Mouse (Mus musculus): Measurements from ENCODE around the gene Tom1.

Tom1 gene

DNA sequence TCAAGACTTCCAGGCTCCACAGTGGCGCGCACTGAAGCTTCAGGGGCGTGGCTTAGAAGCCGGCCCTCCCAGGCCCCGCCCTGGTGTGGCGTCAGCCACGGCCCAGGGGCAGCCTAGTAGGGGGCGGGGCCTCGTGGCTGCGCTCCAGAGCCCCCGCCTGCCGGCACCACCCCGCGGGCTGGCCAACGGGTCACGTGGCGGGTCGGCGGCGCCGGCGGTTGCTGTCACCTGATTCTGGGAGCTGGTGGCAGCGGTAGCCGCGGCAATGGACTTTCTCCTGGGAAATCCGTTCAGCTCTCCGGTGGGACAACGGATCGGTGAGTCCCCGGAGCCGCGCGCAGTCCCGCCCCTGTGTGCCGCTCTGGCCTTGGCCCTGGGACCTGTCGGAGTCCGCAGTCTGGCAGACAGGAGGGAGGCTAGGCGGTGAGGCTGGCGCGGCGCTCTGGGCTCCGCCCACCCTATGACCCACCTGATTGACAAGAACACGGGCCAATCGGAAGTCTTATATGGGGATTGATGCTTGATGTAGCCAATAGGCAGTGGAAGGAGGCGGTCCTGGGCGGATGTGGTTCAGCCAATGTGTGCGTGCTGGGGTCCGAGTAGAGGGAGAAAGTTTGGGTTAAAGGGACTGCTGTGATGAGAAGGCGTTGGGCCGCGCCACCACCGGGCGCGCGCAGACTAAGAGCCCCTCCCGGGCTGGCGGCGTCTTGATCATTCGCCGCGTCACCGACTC, at the start of gene Tom1:
Gene Tom1, plus strand, starts transcription at position 195 of the 733 bp plus-strand sequence.
- DNase-seq (ENCODE audit: low spot score), result peak; percentile 96

DNA sequence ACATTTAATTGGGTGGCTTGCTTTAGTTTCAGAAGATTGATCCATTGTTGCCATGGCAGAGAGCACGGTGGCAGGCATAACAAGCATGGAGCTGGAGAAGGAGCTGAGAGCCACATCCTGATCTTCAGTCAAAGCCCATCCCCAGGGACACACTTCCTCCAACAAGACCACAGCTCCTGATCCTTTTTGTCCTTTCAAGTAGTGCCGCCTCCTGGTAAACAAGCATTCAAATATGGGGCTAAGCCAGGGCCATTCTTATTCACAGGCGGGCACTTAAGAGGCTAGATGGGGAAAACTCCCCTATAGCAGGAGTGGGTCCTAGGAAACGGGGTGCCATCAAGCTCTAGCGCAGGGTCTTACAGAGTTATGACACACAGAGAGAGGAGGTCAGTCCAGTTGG, 46.1 kb upstream of the Tom1 start:
- no peak for DNase-seq (ENCODE audit: low spot score)

DNA sequence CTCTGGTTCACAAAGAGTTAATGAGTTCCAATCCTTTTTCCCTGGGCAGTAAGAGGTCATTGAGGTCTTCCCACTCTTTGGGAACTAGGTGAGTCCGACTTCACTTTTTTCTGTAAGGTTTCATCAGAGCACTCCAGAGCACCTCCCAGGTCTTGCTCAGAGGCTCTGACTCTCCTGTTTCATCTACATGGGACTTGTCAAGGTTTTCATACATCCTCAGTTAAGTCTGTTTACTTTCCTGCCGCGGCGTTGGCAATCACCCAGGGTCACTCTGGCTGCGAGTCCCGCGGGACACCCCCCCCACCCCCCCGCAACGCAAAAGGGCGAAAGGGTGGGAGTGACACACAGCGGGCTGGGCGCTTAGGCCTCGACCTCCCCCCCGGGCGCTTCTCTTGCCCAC, 43.5 kb upstream of the Tom1 start:
- DNase-seq (ENCODE audit: low spot score), result peak; percentile 61

DNA sequence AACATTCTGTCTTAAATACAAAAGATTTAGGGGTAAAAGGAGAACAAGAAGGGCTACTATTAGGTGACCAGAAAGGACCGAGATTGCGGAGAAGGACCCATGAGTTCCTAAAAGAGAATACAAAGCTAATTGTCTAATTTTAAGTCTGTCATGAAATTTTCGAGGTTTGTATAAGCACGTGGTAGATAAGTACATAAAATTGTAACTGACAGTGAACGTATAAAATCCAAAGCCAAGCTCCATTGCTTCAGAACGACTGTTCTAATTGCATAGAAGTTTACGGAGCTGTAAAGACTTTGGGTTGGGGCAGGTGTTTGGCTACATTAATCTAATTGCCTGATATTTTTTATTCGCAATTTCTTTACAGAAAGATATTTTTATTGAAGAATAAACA, 40.4 kb upstream of the Tom1 start, which contains the start of gene Hmgxb4:
Gene Hmgxb4, plus strand, starts transcription at position 276 of the 394 bp plus-strand sequence.
- DNase-seq (ENCODE audit: low spot score), result no peak

DNA sequence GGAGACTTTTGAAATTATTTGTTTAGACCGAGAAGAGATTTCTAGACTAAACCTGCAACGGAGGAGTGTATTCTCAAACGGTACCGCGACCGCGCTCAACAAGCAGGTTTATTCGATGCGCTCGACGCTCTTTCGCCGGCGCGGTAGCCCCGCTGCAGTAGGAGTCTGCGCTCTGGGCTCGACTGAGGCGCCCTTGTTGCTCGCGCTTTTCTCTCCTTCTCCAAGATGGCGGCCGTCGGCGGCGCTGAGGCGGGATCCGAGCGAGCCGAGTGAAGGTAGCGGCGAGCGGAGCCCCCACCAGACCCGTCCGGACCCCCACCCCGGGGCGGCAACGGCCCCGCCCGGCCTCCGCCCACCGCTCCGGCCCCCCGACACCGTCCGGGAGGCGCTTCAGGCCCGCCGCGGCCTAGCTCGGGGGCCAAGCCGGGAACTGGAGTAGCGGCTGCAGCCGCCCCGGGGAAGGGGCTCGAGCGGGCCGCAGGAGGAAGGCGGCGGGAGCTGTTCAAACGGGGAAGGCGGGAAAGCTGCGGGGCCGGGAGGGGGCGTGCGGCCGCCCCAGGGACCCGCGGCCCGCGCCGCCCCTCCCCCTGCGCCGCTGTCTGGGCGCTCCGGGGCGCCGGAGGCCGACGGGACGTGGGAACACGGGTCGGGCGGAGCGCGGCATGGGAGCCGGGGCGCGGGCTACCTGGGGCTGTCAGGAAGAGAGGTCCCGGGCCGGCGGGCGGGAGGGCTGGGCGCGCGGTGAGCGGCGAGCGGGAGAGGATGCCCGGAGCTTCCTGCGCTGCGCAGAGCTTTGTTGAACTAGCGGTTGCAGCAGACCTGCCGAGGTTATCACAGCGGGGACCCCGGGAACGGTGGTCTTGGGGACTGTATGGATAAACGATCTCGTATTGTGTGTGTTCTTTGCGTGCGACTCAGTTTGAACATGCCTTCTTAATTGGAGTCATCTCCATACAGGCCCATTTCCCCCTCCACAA, 39.7 kb upstream of the Tom1 start:
- peak; percentile 83 for DNase-seq (ENCODE audit: low spot score)

DNA sequence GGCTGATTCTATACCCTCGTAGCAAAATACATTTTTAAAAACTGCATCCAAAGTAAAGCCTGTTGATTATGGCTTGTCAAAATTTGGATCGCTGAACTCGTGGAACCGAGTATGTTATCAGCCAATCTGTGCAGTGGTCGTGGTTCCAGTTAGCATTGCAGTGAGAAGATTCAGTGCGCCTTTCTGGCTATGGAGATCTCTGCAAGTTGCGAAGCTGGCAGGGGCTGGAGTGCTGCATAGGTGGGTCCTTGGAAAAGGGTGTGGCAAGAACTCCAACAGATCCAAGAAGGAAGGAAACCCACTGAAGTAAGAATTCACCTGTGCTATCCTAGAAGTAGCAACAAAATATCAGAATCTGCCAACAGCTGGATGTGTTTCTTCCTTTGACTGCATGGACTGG, 39.0 kb upstream of the Tom1 start:
- no peak for DNase-seq (ENCODE audit: low spot score)

DNA sequence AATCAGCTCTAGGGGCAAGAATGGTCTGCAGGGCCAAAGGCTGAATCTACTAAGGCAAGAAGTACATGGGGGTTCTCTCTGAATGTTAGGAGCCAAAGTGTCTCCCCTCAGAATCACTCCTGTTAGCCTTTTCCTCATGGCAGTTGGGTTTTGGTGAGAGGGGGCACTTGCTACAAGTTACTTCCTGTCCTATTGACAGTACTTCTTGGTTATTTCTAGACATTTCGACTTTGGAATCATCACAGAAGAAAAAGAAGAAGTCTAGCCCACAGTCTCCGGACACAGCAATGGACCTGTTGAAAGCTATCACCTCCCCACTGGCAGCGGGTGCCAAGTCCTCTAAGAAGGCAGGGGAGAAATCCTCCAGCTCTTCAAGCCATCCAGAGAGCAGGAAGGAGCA, 33.1 kb upstream of the Tom1 start:
- no peak for DNase-seq (ENCODE audit: low spot score)

DNA sequence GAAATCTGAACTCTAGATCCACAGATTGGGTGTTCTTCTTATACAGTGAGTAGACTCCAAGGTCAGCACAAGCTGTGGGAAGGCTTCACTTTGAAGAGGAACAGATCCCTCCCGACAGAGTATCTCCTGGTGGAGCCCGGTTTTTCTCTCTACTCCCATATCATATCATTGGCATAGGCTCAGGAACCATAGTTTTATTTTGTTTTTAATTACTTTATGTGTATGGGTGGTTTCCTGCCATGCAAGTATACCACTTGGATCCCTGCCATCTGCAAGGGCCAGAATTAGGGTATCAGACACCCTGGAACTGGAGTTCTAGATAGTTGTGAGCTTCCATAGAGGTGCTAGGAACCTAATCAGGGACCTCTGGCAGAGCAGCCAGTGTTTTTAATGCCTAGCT, 24.7 kb upstream of the Tom1 start:
- no peak for DNase-seq (ENCODE audit: low spot score)

DNA sequence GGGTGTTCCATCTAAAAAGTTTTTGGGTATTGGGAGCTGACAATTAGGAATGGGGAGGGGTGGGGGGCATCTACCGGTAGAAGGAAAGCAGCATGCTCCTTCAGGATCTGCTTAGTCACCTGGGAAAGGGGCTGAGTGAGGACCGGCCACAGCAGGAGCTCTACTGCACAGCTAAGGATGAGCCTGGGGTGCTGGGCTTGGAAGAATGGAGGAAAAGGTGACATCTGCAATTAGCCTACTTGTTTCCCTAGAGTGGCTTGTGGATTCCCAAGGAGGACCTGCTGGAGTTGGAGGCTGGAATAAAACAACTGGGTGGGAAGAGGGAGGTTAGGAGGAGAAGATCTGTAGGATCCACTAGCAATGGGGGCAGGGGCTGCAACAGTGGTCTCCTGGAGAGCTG, 19.9 kb upstream of the Tom1 start:
- DNase-seq (ENCODE audit: low spot score), result no peak

DNA sequence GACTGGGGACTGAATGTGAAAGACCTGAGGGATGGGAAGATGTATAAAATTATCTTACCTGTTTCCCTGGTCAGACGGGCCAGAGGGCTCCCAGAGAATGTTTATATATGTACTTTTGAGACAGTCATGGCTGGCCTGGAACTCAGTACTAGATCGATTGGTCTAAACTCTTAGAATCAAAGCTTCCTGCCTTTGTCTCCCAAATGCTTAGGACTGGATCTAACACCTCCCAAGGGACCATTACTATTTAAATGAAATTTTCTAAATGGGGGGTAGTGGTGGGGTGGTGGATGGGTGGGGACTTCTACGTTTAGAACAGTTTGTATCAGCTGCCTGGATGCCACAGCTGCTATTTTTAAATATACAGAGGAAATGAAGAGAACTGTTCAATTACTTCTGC, 19.5 kb upstream of the Tom1 start:
- DNase-seq (ENCODE audit: low spot score), result no peak

DNA sequence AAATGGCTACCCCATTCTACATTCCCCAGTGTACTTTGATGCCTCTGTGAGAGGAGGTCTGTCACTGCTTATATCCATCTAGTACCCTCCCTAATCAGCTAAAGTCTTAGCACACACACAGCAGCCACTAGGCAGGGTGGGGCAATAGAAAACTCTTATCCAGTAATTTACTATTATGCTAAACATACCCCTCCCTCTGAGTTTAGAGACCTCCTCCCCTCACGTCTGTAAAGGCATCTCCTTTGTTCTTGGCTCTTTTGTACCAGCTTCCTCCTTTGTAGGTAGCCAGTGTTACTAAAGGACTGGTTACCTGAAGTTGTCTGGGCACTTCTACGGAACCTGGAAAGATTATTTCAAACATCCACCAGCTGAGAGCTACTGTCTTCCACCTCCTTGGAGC, 17.5 kb upstream of the Tom1 start:
- DNase-seq (ENCODE audit: low spot score), result no peak

DNA sequence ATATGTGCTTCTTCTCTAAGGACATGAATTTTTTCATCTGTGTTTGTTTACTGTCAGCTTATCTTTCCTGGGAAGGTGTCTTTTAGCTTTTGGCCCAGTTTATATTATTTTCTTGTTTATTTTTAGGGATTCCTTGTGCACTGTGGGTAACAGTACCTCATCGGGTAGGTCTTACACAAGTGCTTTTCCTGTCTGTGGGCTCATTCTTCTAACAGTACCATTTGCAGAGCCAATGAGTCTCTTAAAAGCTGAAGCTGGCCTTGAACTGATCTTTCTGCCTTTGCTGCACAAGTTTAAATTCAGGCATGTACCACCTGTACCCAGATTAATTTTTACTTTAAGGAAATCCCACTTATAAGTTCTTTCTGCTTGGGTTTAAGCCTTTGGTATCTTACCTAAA, 17.1 kb upstream of the Tom1 start:
- no peak for DNase-seq (ENCODE audit: low spot score)

DNA sequence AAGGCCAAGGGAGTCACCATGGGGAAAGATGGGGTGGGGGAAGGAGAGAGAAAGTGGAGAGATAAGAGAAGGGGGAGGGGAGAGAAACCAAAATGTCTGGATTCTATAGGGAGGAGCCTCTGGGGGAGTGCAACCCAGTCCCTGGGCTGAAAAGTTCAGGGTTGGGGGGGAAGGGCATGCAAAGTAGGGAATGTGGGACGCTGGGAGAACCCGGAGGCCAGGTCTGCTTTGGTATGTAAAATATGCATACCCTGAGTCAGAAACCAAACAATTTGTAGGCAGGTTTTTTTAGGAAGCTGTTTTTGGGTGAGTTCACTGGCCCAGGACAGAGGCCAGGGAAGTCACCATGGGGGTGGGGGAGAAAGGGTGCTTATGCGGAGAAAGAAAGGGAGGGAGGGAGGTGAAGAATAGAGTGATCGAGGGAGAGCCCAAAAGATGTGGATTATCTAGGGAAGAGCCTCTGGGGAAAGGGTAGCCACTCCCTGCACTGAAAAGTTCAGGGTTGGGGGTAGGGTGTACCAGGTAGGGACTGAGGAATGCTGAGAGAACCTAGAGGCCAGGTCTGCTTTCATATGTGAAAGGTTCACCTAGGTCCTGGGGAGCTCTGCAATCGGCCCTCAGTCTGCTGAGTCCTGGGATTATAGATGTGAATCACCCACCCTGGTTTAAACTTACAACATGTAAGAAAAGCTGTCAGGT, 15.1 kb upstream of the Tom1 start:
- DNase-seq (ENCODE audit: low spot score), result no peak

DNA sequence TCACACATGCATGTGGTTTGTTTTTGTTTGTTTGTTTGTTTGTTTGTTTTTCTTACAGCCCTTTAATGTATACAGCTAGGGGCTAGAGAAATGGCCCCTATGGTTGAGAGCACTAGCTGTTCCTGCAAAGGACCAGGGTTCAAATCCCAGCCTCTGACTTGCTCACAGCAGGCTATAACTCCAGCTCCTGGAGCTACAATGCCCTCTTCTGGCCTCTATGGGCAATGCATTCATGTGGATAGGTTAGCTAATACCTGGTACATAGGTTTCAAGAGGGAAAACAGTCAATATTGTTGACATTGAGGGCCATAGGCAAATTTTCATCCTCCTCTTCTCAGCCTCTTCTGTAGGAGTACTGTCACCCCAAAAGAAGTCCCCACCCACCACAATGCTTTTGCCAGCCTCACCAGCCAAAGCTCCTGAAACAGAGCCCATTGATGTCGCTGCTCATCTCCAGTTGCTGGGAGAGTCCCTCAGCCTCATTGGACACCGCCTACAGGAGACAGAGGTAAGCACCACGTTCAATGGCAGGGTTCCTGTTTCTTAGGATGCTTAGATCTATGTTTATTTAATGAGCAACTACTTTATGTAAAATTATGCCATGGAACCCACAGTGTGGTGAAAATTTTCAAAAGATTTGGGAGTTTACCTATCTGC, 9.7 kb upstream of the Tom1 start:
- no peak for DNase-seq (ENCODE audit: low spot score)

DNA sequence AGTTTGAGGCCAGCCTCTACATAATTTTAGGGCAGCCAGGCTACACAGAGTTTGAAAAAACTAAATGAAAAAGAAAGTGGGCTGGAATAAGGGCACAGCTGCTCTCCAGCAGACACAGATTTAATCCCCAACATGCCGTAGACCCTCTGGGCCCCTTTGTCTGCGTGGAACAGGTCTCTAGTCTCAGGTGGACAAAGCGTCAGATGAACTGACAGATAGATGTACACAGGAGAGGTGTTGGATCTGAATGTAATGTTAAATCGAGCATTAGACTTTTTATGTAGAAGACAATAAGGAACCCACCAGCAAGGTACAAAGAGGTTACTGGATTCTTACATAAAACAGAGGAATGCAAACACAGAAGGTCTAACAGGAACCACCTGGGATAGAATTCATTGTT, 7.7 kb upstream of the Tom1 start:
- DNase-seq (ENCODE audit: low spot score), result no peak

DNA sequence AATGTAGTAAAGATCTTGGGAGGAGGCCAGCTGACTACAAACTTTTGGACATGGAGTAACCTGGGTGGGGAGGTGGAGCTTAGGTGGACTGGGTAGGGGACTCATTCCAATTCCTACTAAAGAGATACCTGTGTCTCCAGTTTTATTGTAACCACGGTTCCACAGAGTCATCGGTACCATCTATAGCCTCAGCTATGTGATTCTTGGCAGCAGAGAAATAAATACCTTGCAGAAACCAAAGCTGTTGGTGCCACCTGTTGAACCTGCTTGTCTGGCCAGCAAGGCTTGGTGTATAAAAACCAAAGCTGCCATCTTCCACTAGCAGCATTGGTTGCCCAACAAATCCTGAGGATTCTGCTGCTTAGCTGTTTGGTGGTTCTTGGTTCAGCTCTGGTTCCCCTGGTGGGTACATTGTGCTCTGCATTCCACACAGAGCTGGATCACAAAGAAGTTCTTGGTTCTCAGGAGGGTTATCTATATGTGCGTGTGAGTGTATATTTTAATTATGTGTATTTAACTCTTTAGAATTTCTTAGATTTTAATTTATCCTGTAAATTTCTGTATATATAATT, 3.0 kb upstream of the Tom1 start:
- DNase-seq (ENCODE audit: low spot score), result no peak

DNA sequence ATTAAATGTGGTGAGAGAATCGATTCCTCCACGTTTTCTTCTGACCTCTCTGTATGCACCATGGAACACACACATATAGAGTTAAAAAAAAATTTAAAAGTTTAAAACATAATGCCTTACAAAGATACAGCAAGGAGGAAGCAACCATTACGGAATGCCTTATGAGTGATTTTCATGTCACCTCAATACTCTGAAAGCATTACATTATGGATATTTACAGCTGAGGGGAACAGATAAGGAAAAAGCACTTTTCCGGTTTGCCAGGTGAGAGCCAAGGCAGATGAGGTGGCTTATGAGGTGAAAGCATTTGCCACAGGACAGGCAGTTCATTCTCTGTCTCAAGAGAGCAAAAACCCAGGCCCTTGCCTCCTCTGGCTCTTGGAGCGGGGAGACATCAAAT, 544 bp upstream of the Tom1 start:
- DNase-seq (ENCODE audit: low spot score), result no peak

DNA sequence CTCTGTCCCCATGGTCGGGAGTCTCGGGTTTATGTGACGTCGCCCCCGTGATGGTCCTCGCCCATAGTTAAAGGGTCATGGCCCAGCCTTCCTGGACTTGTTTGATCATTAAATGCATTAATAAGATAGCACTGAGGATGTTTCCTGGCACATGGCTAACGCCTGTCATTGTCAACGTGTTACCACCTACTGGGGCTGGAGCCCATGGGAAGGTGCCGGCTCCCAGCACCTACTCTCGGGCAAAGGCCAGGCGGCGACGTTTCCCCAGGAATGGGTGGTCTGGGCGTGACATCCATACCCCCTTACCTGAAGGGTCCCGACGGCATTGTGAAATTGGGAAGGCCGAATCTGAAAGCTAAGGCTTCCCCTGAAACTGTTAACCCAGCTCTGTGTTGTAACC, 780 bp downstream of the Tom1 start:
- DNase-seq (ENCODE audit: low spot score), result no peak

DNA sequence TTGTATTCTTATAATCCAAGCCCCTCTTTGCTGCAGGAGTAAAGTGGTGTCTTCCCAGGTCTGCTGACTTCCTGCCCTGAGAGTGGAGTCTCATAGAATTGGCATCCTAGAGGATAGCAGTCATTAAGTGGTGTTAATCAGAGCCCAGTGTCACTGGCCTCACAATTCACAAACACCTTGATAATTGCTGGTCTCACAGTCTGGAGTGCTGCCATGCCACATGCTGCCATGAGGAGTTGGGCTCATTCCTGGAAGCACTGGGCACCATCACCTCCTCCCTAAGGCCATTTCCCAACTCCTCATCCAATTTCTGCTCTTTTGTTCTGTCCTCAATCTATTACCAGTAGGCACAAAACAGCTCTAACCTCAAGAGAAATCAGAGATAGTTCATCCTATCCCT, 2.1 kb downstream of the Tom1 start:
- no peak for DNase-seq (ENCODE audit: low spot score)

DNA sequence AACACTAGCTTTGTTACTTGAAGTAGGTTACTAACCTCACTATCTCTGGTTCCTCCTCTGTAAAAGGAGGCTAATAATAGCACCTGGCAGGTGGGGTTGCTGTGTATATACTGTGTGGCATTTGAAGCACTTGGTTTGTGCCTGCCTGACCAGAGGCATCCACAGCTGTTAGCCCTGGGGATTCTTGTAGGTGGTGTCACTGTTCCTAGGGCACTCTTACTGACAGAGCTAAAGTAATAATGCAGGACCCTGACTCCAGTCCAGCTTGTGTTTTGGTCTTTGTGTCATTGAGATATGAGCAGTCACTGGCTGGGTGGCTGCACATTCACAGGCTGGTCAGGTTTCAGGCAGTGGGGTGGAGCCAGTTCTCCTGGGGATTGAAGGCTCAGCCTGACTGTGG, 5.0 kb downstream of the Tom1 start:
- DNase-seq (ENCODE audit: low spot score), result no peak

DNA sequence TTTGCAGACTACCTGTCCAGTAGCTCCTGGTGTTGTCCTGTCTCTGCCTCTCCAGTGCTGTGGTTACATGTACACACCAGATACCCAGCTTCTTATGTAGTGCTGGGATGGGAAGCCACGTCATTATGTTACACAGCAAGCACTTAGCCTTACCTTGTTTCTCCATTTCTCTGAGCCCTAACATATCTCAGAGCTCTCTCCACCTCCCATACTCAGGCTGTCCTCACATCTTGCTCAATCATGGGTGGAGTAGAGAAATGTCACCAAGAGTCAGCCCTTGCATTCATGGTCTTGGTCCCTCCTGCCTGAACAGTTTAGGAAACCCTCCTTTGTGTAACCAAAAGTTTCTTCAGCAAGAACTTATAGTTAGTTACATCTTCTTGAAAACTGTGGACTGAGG, 6.2 kb downstream of the Tom1 start:
- DNase-seq (ENCODE audit: low spot score), result no peak

DNA sequence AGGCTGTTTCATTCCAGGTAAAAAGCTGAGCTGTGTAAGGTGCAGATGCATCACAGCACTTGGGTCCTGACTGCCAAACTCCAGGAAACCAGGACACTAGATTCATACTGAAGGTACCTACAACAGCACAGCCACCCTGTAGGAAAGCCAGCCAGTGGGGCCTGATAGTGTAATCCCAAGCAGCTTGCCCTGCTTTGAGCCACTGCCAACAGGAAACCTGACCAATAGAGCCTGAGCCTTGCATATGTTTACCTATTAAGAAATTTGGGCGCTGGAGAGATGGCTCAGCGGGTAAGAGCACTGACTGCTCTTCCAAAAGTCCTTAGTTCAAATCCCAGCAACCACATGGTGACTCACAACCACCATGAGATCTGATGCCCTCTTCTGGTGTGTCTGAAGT, 8.7 kb downstream of the Tom1 start:
- DNase-seq (ENCODE audit: low spot score), result no peak
